Mouse (Mus musculus) heart, embryonic 12.5 days (tissue): ENCODE results near the gene Tnfrsf18. TPM values are rescaled to one million over a fixed set of nuclear protein-coding genes. Genes with fewer than 3 reads are reported as not detected.
A peak's percentile ranks its signal among the peaks of the same experiment; 100 is the strongest.

Source experiments
- ATAC-seq: fragments of 200-750 bp; cut with Nextera tagmentation; 2 replicates; pipeline ENCODE4 v1.8.0; 2017; ENCODE audit warnings: moderate TSS enrichment, moderate library complexity; ENCODE audit not compliant: insufficient number of reproducible peaks, low FRiP score
- H3K27ac ChIP-seq: fragments of 300-500 bp; sonication (generic); 2 replicates; pipeline ENCODE4 v1.5.1; 2016; ENCODE audit warnings: mild to moderate bottlenecking, moderate library complexity; ENCODE audit not compliant: poor library complexity, severe bottlenecking
- H3K27me3 ChIP-seq: fragments of 300-500 bp; sonication (generic); replicated peaks from 2 replicates; pipeline ENCODE4 v1.6.1; 2016; ENCODE audit warnings: mild to moderate bottlenecking, moderate library complexity
- H3K36me3 ChIP-seq: fragments of 300-500 bp; sonication (generic); 2 replicates; pipeline ENCODE4 v1.6.1; 2016; ENCODE audit warnings: mild to moderate bottlenecking, moderate library complexity
- H3K4me1 ChIP-seq: fragments of 300-500 bp; sonication (generic); replicated peaks from 2 replicates; pipeline ENCODE4 v1.6.1; 2016; ENCODE audit warnings: mild to moderate bottlenecking
- H3K4me2 ChIP-seq: fragments of 300-500 bp; sonication (generic); 2 replicates; pipeline ENCODE4 v1.6.1; 2016; ENCODE audit warnings: mild to moderate bottlenecking, moderate library complexity
- H3K4me3 ChIP-seq: fragments of 300-500 bp; sonication (generic); 2 replicates; pipeline ENCODE4 v1.5.1; 2016; ENCODE audit warnings: mild to moderate bottlenecking
- H3K9ac ChIP-seq: fragments of 300-500 bp; sonication (generic); 2 replicates; pipeline ENCODE4 v1.6.1; 2016; ENCODE audit warnings: mild to moderate bottlenecking, moderate library complexity
- H3K9me3 ChIP-seq: fragments of 300-500 bp; sonication (generic); replicated peaks from 2 replicates; pipeline ENCODE4 v1.6.1; 2016; ENCODE audit warnings: mild to moderate bottlenecking, moderate library complexity
- WGBS: fragments of 180-500 bp; shearing (Covaris S2); methylation state at CpG from one replicate; pipeline ENCODE4 v1.1.7; 2016; 5-methylcytosine and 5-hydroxymethylcytosine counted together
- polyA plus RNA-seq: library from polyadenylated mRNA; unstranded; fragments of >200 nt; fragmentation: Nextera tagmentation; extraction: Ambion mirVana; gene quantifications from 2 replicates; pipeline ENCODE4 v1.2.1, GENCODE M21; 2016

The Tnfrsf18 gene
- 1.9 and 2.1 TPM in 2 replicates for polyA plus RNA-seq

DNA sequence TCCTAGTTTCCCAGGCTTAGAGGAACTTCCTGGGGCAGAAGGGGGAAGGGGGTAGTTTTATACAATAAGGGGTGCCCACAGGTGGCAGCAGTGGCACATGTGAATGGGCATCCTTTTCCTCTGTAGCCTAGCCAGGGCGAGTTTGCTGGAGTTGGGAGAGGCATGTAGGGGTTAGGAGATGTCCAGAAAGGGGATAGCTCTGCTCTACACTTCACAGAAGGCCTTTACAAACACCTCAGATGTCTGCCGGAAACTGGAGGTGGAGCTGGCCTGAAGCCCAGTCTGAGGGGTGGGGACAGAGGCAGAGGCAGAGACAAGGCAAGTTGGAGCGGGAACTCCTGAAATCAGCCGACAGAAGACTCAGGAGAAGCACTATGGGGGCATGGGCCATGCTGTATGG lies at the start of gene Tnfrsf18:
Gene Tnfrsf18 (plus strand): TSS at position 152 of the 400 bp plus-strand sequence.
- H3K4me3 ChIP-seq, result no peak within 1 kb of the TSS
- H3K27me3 ChIP-seq, result no peaks in the 10 kb centered on the region
- H3K9me3 ChIP-seq, result no peaks in the 10 kb centered on the region
- 27% methylated on average over 4 of the region's 4 CpGs for WGBS
- peaks cover 39% of the 10 kb centered on the region for H3K36me3 ChIP-seq
- peak within 1 kb of the TSS; percentile 14; the same call in 1 of the 2 replicates for H3K9ac ChIP-seq
- H3K4me2 ChIP-seq, result no peak within 1 kb of the TSS
- H3K4me1 ChIP-seq, result peaks cover 33% of the 10 kb centered on the region
- peak; percentile 39; the same call in 1 of the 2 replicates for ATAC-seq
- H3K27ac ChIP-seq, result peak within 1 kb of the TSS; percentile 17; the same call in 1 of the 2 replicates

DNA sequence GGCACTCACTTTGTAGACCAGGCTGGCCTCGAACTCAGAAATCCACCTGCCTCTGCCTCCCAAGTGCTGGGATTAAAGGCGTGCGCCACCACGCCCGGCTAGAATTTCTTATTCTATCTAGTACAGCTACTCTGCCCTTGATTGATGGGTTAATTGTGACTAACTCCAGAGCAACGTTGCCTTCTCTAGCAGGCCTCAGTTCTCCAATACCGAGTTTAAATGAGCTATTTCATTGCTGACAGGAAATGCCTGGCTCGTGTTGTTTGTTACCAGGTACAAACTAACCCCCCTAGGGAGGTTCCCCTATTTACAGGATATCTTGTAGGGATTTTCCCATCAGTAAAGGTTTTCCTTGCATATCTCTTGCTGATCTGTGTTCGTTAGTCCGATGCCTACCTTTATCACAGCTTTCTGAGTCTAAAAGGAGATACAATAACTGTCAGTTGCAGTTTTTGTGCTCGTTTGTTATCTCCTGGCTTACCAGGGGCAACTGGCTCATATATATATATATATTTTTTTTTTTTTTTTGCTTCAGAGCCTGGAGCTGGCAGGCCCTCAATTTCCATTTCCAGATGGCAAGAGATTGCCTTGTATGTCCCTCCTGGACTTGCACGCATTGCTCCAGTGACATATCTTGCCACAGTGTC lies 44.4 kb upstream of the Tnfrsf18 start:
- H3K4me3 ChIP-seq, result no peak overlapping the region
- H3K9me3 ChIP-seq, result peaks cover 13% of the 10 kb centered on the region
- no peaks in the 10 kb centered on the region for H3K36me3 ChIP-seq
- H3K4me1 ChIP-seq, result no peaks in the 10 kb centered on the region
- no peak overlapping the region for H3K9ac ChIP-seq
- WGBS, result 71% methylated on average over 12 of the region's 12 CpGs
- H3K27ac ChIP-seq, result no peak overlapping the region
- no peak overlapping the region for H3K4me2 ChIP-seq
- H3K27me3 ChIP-seq, result 0 out of 2 replicates have a peak, but pooled peaks cover 3% of the 10 kb centered on the region
- no peak for ATAC-seq

DNA sequence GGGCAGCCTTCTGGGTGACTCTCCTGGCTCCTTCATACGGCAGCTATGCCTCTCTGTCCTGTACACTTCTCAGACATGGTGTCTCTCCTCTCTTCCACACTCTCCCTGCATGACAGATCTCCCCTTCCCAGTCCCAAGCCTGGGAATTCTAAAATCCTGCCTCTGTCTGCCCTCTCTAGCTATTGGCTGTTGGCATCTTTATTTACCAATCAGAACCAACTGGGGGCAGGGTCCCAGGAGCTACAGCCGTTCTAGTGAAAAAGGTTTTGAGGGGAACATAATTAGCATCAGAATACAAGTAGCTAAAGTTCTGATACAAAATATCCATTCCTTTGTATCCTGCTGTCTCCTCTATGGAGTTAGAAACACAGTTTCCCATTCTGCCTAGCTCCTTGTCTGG lies 42.2 kb upstream of the Tnfrsf18 start:
- H3K9me3 ChIP-seq, result 0 out of 2 replicates have a peak, but pooled peaks cover 5% of the 10 kb centered on the region
- no peak overlapping the region for H3K4me3 ChIP-seq
- no peak overlapping the region for H3K27ac ChIP-seq
- H3K9ac ChIP-seq, result no peak overlapping the region
- WGBS, result 10% methylated on average over 2 of the region's 2 CpGs
- ATAC-seq, result no peak
- 0 out of 2 replicates have a peak, but pooled peaks cover 6% of the 10 kb centered on the region for H3K4me1 ChIP-seq
- no peak overlapping the region for H3K4me2 ChIP-seq
- H3K36me3 ChIP-seq, result no peaks in the 10 kb centered on the region
- H3K27me3 ChIP-seq, result 0 out of 2 replicates have a peak, but pooled peaks cover 3% of the 10 kb centered on the region

DNA sequence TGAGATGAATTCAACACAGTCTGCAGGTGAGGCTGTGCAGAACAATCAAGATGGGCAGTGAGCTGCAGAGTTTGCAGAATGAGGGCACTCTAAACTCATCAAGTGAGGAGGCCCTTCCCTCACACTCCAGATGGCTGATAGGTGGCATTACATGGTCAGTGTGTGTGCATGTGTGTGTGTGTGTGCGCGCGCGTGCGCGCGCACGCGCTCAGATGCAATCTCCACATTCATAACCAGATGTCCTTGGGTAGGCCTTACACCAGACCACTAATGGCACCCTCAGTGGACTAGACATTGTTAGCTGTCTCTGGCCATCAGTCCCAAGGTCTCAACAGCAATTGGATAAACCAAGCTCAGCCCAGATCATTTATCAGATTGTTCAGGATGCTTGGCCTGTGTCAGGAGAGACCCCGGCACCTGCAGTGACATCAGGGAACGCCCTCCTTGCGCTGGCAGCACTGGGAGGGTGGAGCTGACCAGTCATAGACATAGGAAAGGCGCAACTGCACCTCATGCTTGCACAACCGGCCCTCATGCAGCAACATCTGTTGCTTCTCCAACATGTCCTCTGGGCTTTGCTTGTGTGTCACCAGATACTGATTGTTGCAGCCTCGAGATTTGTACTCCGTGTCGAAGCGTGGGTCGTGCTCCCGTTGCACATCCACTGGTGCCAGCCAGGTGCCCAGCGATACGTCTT lies 34.6 kb upstream of the Tnfrsf18 start:
- peak overlapping the region; percentile 83 for H3K9ac ChIP-seq

DNA sequence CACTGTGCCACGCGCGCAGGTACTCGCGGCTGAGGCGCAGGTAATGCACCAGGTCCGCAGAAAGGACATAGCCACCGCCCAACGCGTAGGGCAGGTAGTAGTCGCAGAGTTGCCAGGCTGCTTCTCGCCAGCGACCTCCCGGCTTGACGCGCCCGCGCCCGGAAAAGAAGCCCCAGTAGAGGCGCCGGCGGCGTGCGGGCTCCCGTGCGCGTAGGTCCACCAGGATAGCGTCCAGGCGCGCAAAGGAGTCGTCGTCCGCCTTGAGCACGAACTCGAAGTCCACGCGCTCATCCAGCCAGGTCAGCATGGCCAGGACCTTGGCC lies 34.1 kb upstream of the Tnfrsf18 start:
- Histone ChIP-seq H3K4me3 (peak overlapping the region; percentile 82), H3K4me1 (peaks cover 28% of the 10 kb centered on the region), H3K9ac (peak overlapping the region; percentile 83), H3K9me3 (no peaks in the 10 kb centered on the region), H3K36me3 (peaks cover 21% of the 10 kb centered on the region), H3K4me2 (peak overlapping the region; percentile 97), H3K27me3 (no peaks in the 10 kb centered on the region), H3K27ac (peak overlapping the region; percentile 91)
- no peak for ATAC-seq
- 24% methylated on average over 37 of the region's 37 CpGs for WGBS

More for the DNA sequence above, 34.6 kb upstream of the Tnfrsf18 start:
- H3K4me3 ChIP-seq, result peak overlapping the region; percentile 82
- no peak for ATAC-seq
- H3K36me3 ChIP-seq, result peaks cover 16% of the 10 kb centered on the region
- H3K4me2 ChIP-seq, result peak overlapping the region; percentile 97
- no peaks in the 10 kb centered on the region for H3K27me3 ChIP-seq
- H3K4me1 ChIP-seq, result peaks cover 28% of the 10 kb centered on the region
- 82% methylated on average over 22 of the region's 22 CpGs for WGBS
- no peaks in the 10 kb centered on the region for H3K9me3 ChIP-seq
- no peak overlapping the region; the same call in 1 of the 2 replicates for H3K27ac ChIP-seq

- Histone ChIP-seq H3K4me3 (peak within 1 kb of the TSS; percentile 82), H3K9ac (peak within 1 kb of the TSS; percentile 83), H3K36me3 (peaks cover 26% of the 10 kb centered on the region), H3K27me3 (no peaks in the 10 kb centered on the region), H3K4me2 (peak within 1 kb of the TSS; percentile 97), H3K9me3 (no peaks in the 10 kb centered on the region), H3K4me1 (peaks cover 28% of the 10 kb centered on the region), H3K27ac (peak within 1 kb of the TSS; percentile 93)
- under 1% methylated on average over 96 of the region's 99 CpGs for WGBS
- peak; percentile 89 for ATAC-seq
Observed at GRCm38 (mm10) chr4:155992241-155992905, 33.6 kb upstream of the Tnfrsf18 start, which contains the start of the genes B3galt6 and Sdf4. Gene B3galt6, minus strand, starts transcription at chr4:155992649. Gene Sdf4, plus strand, starts transcription at chr4:155992872.

GRCm38 (mm10) chr4:155992906-155993547 lies 32.9 kb upstream of the Tnfrsf18 start:
- H3K4me1 ChIP-seq, result peaks cover 27% of the 10 kb centered on the region
- no peaks in the 10 kb centered on the region for H3K27me3 ChIP-seq
- peaks cover 33% of the 10 kb centered on the region for H3K36me3 ChIP-seq
- H3K9ac ChIP-seq, result peak overlapping the region; percentile 82
- H3K27ac ChIP-seq, result peak overlapping the region; percentile 93
- peak overlapping the region; percentile 82 for H3K4me3 ChIP-seq
- peak overlapping the region; percentile 75 for H3K4me2 ChIP-seq
- under 1% methylated on average over 70 of the region's 70 CpGs for WGBS
- no peaks in the 10 kb centered on the region for H3K9me3 ChIP-seq
- peak; percentile 89 for ATAC-seq

GRCm38 (mm10) chr4:155993606-155994005 lies 32.4 kb upstream of the Tnfrsf18 start:
- peaks cover 38% of the 10 kb centered on the region for H3K36me3 ChIP-seq
- H3K9ac ChIP-seq, result peak overlapping the region; percentile 82
- H3K27ac ChIP-seq, result peak overlapping the region; percentile 93
- H3K4me1 ChIP-seq, result peaks cover 22% of the 10 kb centered on the region
- peak overlapping the region; percentile 75 for H3K4me2 ChIP-seq
- H3K27me3 ChIP-seq, result no peaks in the 10 kb centered on the region
- no peaks in the 10 kb centered on the region for H3K9me3 ChIP-seq
- no peak for ATAC-seq
- WGBS, result 5% methylated on average over 15 of the region's 15 CpGs
- peak overlapping the region; percentile 82 for H3K4me3 ChIP-seq

DNA sequence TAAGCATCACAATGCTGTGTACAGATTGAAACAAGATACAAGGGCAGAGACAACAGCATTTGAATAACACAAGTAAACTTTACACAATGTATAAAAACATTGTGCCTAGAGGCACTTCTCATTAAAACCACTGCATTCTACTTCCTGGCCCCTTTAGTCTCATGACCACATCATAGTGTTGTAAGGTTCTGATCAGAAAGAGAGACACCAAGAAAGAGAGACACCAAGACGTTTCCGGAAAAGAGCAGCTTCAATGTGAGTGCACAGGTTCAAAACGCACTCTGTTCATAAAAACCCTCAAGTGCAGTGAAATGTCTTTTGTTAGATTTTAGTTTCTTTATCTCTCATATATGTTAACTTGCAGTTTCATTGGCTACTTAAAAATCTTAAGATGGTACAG lies 21.9 kb upstream of the Tnfrsf18 start:
- H3K36me3 ChIP-seq, result peaks cover 91% of the 10 kb centered on the region
- H3K4me2 ChIP-seq, result no peak overlapping the region
- no peak overlapping the region for H3K27ac ChIP-seq
- no peaks in the 10 kb centered on the region for H3K4me1 ChIP-seq
- no peak overlapping the region for H3K9ac ChIP-seq
- H3K4me3 ChIP-seq, result no peak overlapping the region
- 84% methylated on average over 3 of the region's 3 CpGs for WGBS
- H3K27me3 ChIP-seq, result no peaks in the 10 kb centered on the region
- H3K9me3 ChIP-seq, result no peaks in the 10 kb centered on the region
- no peak for ATAC-seq

DNA sequence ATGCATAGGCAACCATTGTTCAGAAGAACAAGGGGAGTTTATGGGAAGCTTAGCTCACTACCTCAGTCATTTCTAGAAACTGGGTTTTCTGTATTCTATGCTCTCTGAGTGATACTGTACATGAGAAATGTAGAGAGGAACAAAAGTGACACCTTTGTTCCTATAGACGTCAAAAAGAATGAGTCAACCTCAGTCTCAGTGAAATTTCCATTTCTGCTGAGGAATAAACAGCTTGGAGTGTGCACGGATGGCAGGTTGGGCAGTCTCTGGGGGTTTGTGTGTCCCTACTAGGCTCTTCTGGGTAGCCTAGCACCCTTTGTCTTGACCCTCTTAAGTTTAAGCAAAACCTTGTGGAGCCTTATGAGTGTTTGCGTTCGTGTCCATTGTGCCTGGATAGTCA lies 17.6 kb upstream of the Tnfrsf18 start:
- H3K4me1 ChIP-seq, result no peaks in the 10 kb centered on the region
- H3K4me2 ChIP-seq, result no peak overlapping the region
- WGBS, result 94% methylated on average over 4 of the region's 4 CpGs
- H3K36me3 ChIP-seq, result peaks cover 92% of the 10 kb centered on the region
- H3K9ac ChIP-seq, result no peak overlapping the region
- no peak for ATAC-seq
- H3K27me3 ChIP-seq, result no peaks in the 10 kb centered on the region
- no peaks in the 10 kb centered on the region for H3K9me3 ChIP-seq
- H3K27ac ChIP-seq, result no peak overlapping the region
- H3K4me3 ChIP-seq, result no peak overlapping the region
